In the genomic region with DNA sequence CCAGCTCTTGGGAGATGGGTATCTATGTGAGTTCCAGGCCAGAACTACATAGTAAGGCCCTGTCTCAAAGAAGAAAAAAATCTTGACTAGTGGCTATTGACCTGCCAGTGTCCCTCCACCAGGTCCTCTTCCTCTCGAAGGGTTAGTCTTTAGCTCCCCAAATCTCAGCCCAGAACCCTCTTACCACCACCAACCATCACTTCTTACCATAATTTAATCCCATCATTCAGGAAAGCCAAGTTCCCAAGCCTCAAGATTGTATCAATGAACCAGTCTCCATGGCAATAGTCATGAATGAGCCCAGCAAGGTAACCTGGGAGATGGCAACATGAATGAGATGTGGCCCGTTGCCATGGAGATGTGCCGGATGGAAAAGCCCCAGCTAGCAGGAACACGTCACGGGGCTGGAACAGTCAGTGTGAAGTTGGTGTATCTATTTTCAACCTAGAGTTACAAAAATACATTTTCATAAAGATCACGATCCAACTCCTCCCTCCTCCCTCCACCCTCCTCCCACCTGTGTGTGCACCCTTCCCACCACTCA, we compare ENCODE assay signal across 11 mouse cellular contexts.
DNase-seq lines count a peak whose midpoint lies in the region; ATAC-seq lines count a peak whose summit lies in the region.
"Had no signal": no experiment of that assay in that cellular context is flagged by ENCODE, and none has a peak within 500 bp of the region (broad histone marks: within the 10 kb centered on the region; RNA-seq: fewer than 3 reads in every experiment).

No protein-coding gene starts in this region.

- no peak overlapping the region for H3K9ac ChIP-seq in neural tube, embryonic 15.5 days (replicated peaks)

- H3K27ac ChIP-seq in hindbrain, embryonic 10.5 days = no peak overlapping the region
- no peak overlapping the region for H3K27ac ChIP-seq in neural tube, embryonic 15.5 days (replicated peaks)

- H3K4me1 ChIP-seq in hindbrain, embryonic 10.5 days (replicated peaks) = peaks cover 11% of the 10 kb centered on the region
- H3K4me1 ChIP-seq in neural tube, embryonic 15.5 days = peaks cover 10% of the 10 kb centered on the region

- H3K36me3 ChIP-seq in hindbrain, embryonic 10.5 days = no peaks in the 10 kb centered on the region
- no peaks in the 10 kb centered on the region for H3K36me3 ChIP-seq in neural tube, embryonic 15.5 days
- H3K36me3 ChIP-seq: G1E had no signal

- DNase-seq in cerebellum, postnatal 14 days = peak; percentile 77 to 78
- peak; percentile 41 for DNase-seq in hindbrain, embryonic 10.5 days (ENCODE audit: low spot score)
- DNase-seq in left cerebral cortex, adult 8-10 months (ENCODE audit: low spot score in 2 of 2) = peak; percentile 57 to 94
- DNase-seq in kidney, postnatal 14 days = no peak
- no peak for DNase-seq in heart, adult 9 months (ENCODE audit: low spot score in 2 of 2)
- DNase-seq in spleen, adult 18-20 months = no peak
- DNase-seq in heart, postnatal 10 days = no peak
- DNase-seq: heart, adult 18-20 months had no signal

- no peaks in the 10 kb centered on the region for H3K27me3 ChIP-seq in hindbrain, embryonic 10.5 days (ENCODE audit: insufficient read depth, poor library complexity, severe bottlenecking)
- no peaks in the 10 kb centered on the region for H3K27me3 ChIP-seq in neural tube, embryonic 15.5 days (replicated peaks)

- H3K4me2 ChIP-seq in neural tube, embryonic 15.5 days = no peak overlapping the region

- peak; percentile 35; the same call in 1 of the 2 replicates for ATAC-seq in neural tube, embryonic 15.5 days (ENCODE audit: low FRiP score)

- WGBS in hindbrain, embryonic 10.5 days = 61% methylated on average over 6 of the region's 6 CpGs
- WGBS in neural tube, embryonic 15.5 days = 43% methylated on average over 6 of the region's 6 CpGs

- no peaks in the 10 kb centered on the region for H3K9me3 ChIP-seq in hindbrain, embryonic 10.5 days
- no peaks in the 10 kb centered on the region for H3K9me3 ChIP-seq in neural tube, embryonic 15.5 days (replicated peaks)
- H3K9me3 ChIP-seq: G1E had no signal

- intact Hi-C loops in heart, postnatal 10 days (cut with DNase I) = no loop called here

- no peak overlapping the region for H3K4me3 ChIP-seq in hindbrain, embryonic 10.5 days
- no peak overlapping the region for H3K4me3 ChIP-seq in neural tube, embryonic 15.5 days (replicated peaks)
- H3K4me3 ChIP-seq: myocyte had no signal

Comparison
In these comparisons a context has a peak if more than half of its experiments do, and no peak if none do; other contexts are left out.
1. DNase-seq: peak in cerebellum, postnatal 14 days (2 of 2), hindbrain, embryonic 10.5 days (single experiment) and left cerebral cortex, adult 8-10 months (2 of 2); none in kidney, postnatal 14 days (single experiment), heart, adult 9 months (0 of 2), spleen, adult 18-20 months (0 of 2) and heart, postnatal 10 days (0 of 2).